Mouse (Mus musculus): ENCODE measurements around the gene 4933417A18Rik. TPM values are rescaled to one million over a fixed set of nuclear protein-coding genes. Genes with fewer than 3 reads are reported as not detected.

The 4933417A18Rik gene
- polyA plus RNA-seq, 1 experiment: not detected

GRCm38 (mm10) chr13:34995925-34996324, 71.7 kb downstream of the 4933417A18Rik start:
- no peak overlapping the region for H3K4me3 ChIP-seq (ENCODE audit: insufficient read depth, low read depth, low read length)
- H3K27ac ChIP-seq (replicated peaks; ENCODE audit: low read depth, low read length): no peak overlapping the region
- peaks cover 4% of the 10 kb centered on the region; the same call in 1 of the 2 replicates for H3K4me1 ChIP-seq (ENCODE audit: control insufficient read depth, insufficient read depth, insufficient read length, low read length)

Other genes starting within 250 kb of the 4933417A18Rik start
- gene Fam50b, start 189.6 kb upstream of the 4933417A18Rik start, polyA plus RNA-seq (2012; ENCODE audit: insufficient read depth, insufficient read length, missing spikeins): not detected in 2 replicates
- gene Prpf4b, start 49.1 kb upstream of the 4933417A18Rik start, polyA plus RNA-seq (2012; ENCODE audit: insufficient read depth, insufficient read length, missing spikeins): 43.7 and 44.8 TPM in 2 replicates
- gene Fam217a, start 99 bp upstream of the 4933417A18Rik start, polyA plus RNA-seq (2012; ENCODE audit: insufficient read depth, insufficient read length, missing spikeins): 2.7 and 4.6 TPM in 2 replicates
- 27.8 and 29.8 TPM in 2 replicates for gene Eci3, start 39.4 kb downstream of the 4933417A18Rik start, polyA plus RNA-seq (2012; ENCODE audit: insufficient read depth, insufficient read length, missing spikeins)
- gene Eci2, start 102.7 kb downstream of the 4933417A18Rik start, polyA plus RNA-seq (2012; ENCODE audit: insufficient read depth, insufficient read length, missing spikeins): 255 and 275 TPM in 2 replicates